Mouse (Mus musculus) limb, embryonic 12.5 days (tissue): ENCODE results near the gene S100a1. TPM values are rescaled to one million over a fixed set of nuclear protein-coding genes. Genes with fewer than 3 reads are reported as not detected.

Experiments
- ATAC-seq: fragments of 200-750 bp; cut with Nextera tagmentation; 2 replicates; pipeline ENCODE4 v1.8.0; 2017; ENCODE audit warnings: low read depth, moderate TSS enrichment; ENCODE audit not compliant: insufficient number of reproducible peaks, insufficient read depth, low FRiP score, low TSS enrichment
- H3K27ac ChIP-seq: fragments of 300-500 bp; sonication (generic); 2 replicates; pipeline ENCODE4 v1.5.1; 2016; ENCODE audit warnings: mild to moderate bottlenecking, moderate library complexity
- H3K27me3 ChIP-seq: fragments of 300-500 bp; sonication (generic); 2 replicates; pipeline ENCODE4 v1.6.1; 2016; ENCODE audit warnings: mild to moderate bottlenecking, moderate library complexity
- H3K36me3 ChIP-seq: fragments of 300-500 bp; sonication (generic); 2 replicates; pipeline ENCODE4 v1.6.1; 2016; ENCODE audit warnings: mild to moderate bottlenecking, moderate library complexity
- H3K4me1 ChIP-seq: fragments of 300-500 bp; sonication (generic); replicated peaks from 2 replicates; pipeline ENCODE4 v1.6.1; 2016
- H3K4me2 ChIP-seq: fragments of 300-500 bp; sonication (generic); 2 replicates; pipeline ENCODE4 v1.6.1; 2016; ENCODE audit warnings: mild to moderate bottlenecking, moderate library complexity
- H3K4me3 ChIP-seq: fragments of 300-500 bp; sonication (generic); replicated peaks from 2 replicates; pipeline ENCODE4 v1.5.1; 2016; ENCODE audit warnings: mild to moderate bottlenecking
- H3K9ac ChIP-seq: fragments of 300-500 bp; sonication (generic); replicated peaks from 2 replicates; pipeline ENCODE4 v1.6.1; 2016; ENCODE audit warnings: mild to moderate bottlenecking, moderate library complexity
- H3K9me3 ChIP-seq: fragments of 300-500 bp; sonication (generic); 2 replicates; pipeline ENCODE4 v1.6.1; 2016; ENCODE audit warnings: mild to moderate bottlenecking, moderate library complexity
- WGBS: fragments of 180-500 bp; shearing (Covaris S2); methylation state at CpG from one replicate; pipeline ENCODE4 v1.1.7; 2016; 5-methylcytosine and 5-hydroxymethylcytosine counted together
- polyA plus RNA-seq: library from polyadenylated mRNA; unstranded; fragments of >200 nt; fragmentation: Nextera tagmentation; extraction: Ambion mirVana; gene quantifications from 2 replicates; pipeline ENCODE4 v1.2.1, GENCODE M21; 2016

S100a1 gene
- polyA plus RNA-seq, 1 experiment from 2014 or later = 7.3 TPM

DNA sequence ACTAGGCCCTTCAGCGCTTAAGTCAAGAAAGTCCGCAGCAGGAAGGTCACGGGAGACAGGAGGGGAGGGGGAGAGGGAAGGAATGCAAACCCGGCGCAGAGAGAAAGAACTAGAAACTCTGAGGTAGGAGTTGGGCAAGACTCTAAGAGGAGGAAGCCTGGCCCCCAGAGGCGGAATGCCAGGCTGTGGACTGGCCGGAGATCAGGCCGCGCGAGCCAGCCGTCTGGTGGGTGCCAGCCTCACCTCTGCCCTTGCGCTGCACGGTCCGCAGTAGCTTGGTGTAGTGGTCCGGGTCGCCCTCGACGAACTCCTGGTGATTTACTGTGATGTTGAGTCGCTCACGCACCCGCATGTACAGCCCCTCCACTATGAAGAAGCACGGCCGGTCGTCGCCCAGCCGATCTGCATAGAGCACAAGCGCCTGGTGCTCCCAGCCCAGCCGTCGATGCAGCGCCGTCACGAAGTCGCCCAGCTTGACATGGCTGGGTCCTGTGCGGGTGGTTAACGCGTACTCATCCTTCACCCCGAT is 49.6 kb downstream of the S100a1 start:
- no peaks in the 10 kb centered on the region for H3K9me3 ChIP-seq

DNA sequence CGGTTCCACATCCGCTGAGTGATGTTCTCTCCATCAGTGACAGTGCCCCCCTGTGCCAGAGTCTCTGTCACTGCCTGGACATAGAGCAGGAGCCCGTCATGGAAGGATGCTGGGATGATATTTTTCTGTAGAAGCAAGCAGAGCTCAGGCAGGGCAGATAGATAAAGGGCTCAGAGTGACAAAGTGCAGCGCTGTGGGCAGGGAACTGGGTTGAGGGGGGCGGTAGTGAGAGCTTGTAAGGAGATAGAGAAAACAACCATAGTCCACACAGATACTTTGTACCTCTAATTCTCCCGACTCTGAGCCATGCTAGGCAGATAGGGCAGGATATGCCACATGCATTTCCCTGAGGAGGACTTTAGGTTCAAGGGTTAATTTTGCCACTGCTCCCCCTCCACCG is 51.6 kb downstream of the S100a1 start:
- Histone ChIP-seq H3K27me3 (peaks cover 66% of the 10 kb centered on the region), H3K36me3 (no peaks in the 10 kb centered on the region), H3K9me3 (no peaks in the 10 kb centered on the region), H3K4me2 (no peak overlapping the region), H3K9ac (no peak overlapping the region), H3K4me3 (no peak overlapping the region), H3K27ac (no peak overlapping the region), H3K4me1 (peaks cover 17% of the 10 kb centered on the region)
- ATAC-seq = no peak
- WGBS = 32% methylated on average over 7 of the region's 7 CpGs

More for the DNA sequence above, 49.6 kb downstream of the S100a1 start:
- 12% methylated on average over 37 of the region's 37 CpGs for WGBS
- peak overlapping the region; percentile 55; the same call in 1 of the 2 replicates for H3K9ac ChIP-seq
- H3K36me3 ChIP-seq = no peaks in the 10 kb centered on the region
- H3K4me2 ChIP-seq = peak overlapping the region; percentile 74
- ATAC-seq = no peak
- peaks cover 17% of the 10 kb centered on the region for H3K4me1 ChIP-seq
- H3K27me3 ChIP-seq = peaks cover 63% of the 10 kb centered on the region
- peak overlapping the region; percentile 50 for H3K4me3 ChIP-seq
- H3K27ac ChIP-seq = no peak overlapping the region

DNA sequence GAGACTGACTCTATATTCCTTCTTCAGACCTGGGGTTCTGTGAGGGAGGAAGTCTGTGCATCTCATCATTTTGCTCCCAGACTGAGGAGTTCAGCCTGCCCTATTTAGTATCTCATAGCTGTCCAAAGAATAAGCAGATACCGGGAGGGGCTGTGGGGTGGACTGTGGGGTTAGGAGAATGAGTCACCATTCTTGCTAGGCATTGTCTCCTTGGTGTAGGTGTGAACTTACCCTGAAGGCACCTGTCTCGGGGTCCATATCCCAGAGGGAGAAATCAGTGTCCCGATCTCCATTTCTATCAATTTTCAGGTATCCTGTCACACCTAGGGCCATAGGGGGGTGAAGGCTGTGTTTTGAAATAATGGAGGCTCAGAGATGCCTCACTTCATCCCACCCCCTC is 52.3 kb downstream of the S100a1 start:
- Histone ChIP-seq H3K27me3 (peaks cover 66% of the 10 kb centered on the region), H3K27ac (no peak overlapping the region), H3K9me3 (no peaks in the 10 kb centered on the region), H3K4me2 (no peak overlapping the region), H3K36me3 (no peaks in the 10 kb centered on the region), H3K9ac (no peak overlapping the region), H3K4me3 (no peak overlapping the region), H3K4me1 (peaks cover 17% of the 10 kb centered on the region)
- WGBS = 84% methylated on average over 3 of the region's 3 CpGs
- ATAC-seq = no peak

Other genes with a start within 250 kb of the S100a1 start
- 5.7 and 5.9 TPM in 2 replicates for gene Dennd4b, start 249.2 kb downstream of the S100a1 start, polyA plus RNA-seq
- 17.7 and 19.5 TPM in 2 replicates for gene Gatad2b, start 221.2 kb downstream of the S100a1 start, polyA plus RNA-seq
- 43.6 and 43.8 TPM in 2 replicates for gene Slc27a3, start 124.5 kb downstream of the S100a1 start, polyA plus RNA-seq
- gene Ints3, start 80.8 kb downstream of the S100a1 start, polyA plus RNA-seq = 43.4 and 44.5 TPM in 2 replicates
- gene Npr1, start 48.5 kb downstream of the S100a1 start, polyA plus RNA-seq = 2.7 and 3.8 TPM in 2 replicates
- 329 and 362 TPM in 2 replicates for gene Ilf2, start 38.3 kb downstream of the S100a1 start, polyA plus RNA-seq
- 66.2 and 71.3 TPM in 2 replicates for gene Snapin, start 23.4 kb downstream of the S100a1 start, polyA plus RNA-seq
- 210 and 213 TPM in 2 replicates for gene Chtop, start 4.9 kb downstream of the S100a1 start, polyA plus RNA-seq
- 19.8 and 20.1 TPM in 2 replicates for gene S100a13, start within 50 bp of the S100a1 start, polyA plus RNA-seq
- gene S100a14, start 12.5 kb upstream of the S100a1 start, polyA plus RNA-seq = 0.20 and 1.0 TPM in 2 replicates
- 39.6 and 43.7 TPM in 2 replicates for gene S100a16, start 22.9 kb upstream of the S100a1 start, polyA plus RNA-seq
- 0.06 and 0.16 TPM in 2 replicates for gene S100a3, start 46.2 kb upstream of the S100a1 start, polyA plus RNA-seq
- gene S100a2, start 75.9 kb upstream of the S100a1 start, polyA plus RNA-seq = not detected in 2 replicates
- gene Gm42674, start 87.5 kb upstream of the S100a1 start, polyA plus RNA-seq = not detected in 2 replicates
- 3.5 and 4.7 TPM in 2 replicates for gene S100a4, start 89.4 kb upstream of the S100a1 start, polyA plus RNA-seq
- not detected in 2 replicates for gene S100a5, start 94.1 kb upstream of the S100a1 start, polyA plus RNA-seq
- gene S100a6, start 98.5 kb upstream of the S100a1 start, polyA plus RNA-seq = 25.4 and 30.1 TPM in 2 replicates
- gene S100a7a, start 139.6 kb upstream of the S100a1 start, polyA plus RNA-seq = 0.17 TPM in 1 of 2 replicates, not detected in the other
- 7.1 and 7.3 TPM in 2 replicates for gene S100a8, start 154.6 kb upstream of the S100a1 start, polyA plus RNA-seq
- gene S100a9, start 181.3 kb upstream of the S100a1 start, polyA plus RNA-seq = 3.3 and 3.8 TPM in 2 replicates
- not detected in 2 replicates for gene Pglyrp4, start 212.5 kb upstream of the S100a1 start, polyA plus RNA-seq